Mouse (Mus musculus) left cerebral cortex, adult 9 months (tissue): Measurements from ENCODE around the gene Rcbtb2.

Source experiments
- DNase-seq, 2 experiments: peaks; one replicate each; pipeline ENCODE4 v3.0.0; 2022; ENCODE audit warnings: low spot score in 2 of 2

Gene Rcbtb2

GRCm38 (mm10) chr14:73148125-73148524, 25.3 kb downstream of the Rcbtb2 start:
- no peak for DNase-seq

GRCm38 (mm10) chr14:73161303-73161702, 38.5 kb downstream of the Rcbtb2 start:
- DNase-seq = no peak

- DNase-seq = no peak
Measured at GRCm38 (mm10) chr14:73162192-73162800, 39.5 kb downstream of the Rcbtb2 start.

GRCm38 (mm10) chr14:73163363-73163998, 40.6 kb downstream of the Rcbtb2 start:
- no peak for DNase-seq

- DNase-seq = no peak
Measured at GRCm38 (mm10) chr14:73165136-73165535, 42.3 kb downstream of the Rcbtb2 start.

GRCm38 (mm10) chr14:73168605-73169004, 45.8 kb downstream of the Rcbtb2 start:
- DNase-seq = no peak

GRCm38 (mm10) chr14:73169926-73170844, 47.3 kb downstream of the Rcbtb2 start:
- no peak for DNase-seq

GRCm38 (mm10) chr14:73172196-73173011, 49.6 kb downstream of the Rcbtb2 start:
- DNase-seq = no peak

- no peak for DNase-seq
Measured at GRCm38 (mm10) chr14:73173662-73174061, 50.8 kb downstream of the Rcbtb2 start.

GRCm38 (mm10) chr14:73174091-73174995, 51.5 kb downstream of the Rcbtb2 start:
- DNase-seq = peak in 1 of 2 experiments; percentile 40

GRCm38 (mm10) chr14:73175031-73175430, 52.2 kb downstream of the Rcbtb2 start:
- no peak for DNase-seq

GRCm38 (mm10) chr14:73175814-73176213, 53.0 kb downstream of the Rcbtb2 start:
- no peak for DNase-seq

GRCm38 (mm10) chr14:73176266-73176665, 53.4 kb downstream of the Rcbtb2 start:
- no peak for DNase-seq

- DNase-seq = no peak
Measured at GRCm38 (mm10) chr14:73177961-73178360, 55.1 kb downstream of the Rcbtb2 start.

GRCm38 (mm10) chr14:73179221-73179681, 56.4 kb downstream of the Rcbtb2 start:
- DNase-seq = no peak

GRCm38 (mm10) chr14:73180671-73181070, 57.8 kb downstream of the Rcbtb2 start:
- no peak for DNase-seq

- no peak for DNase-seq
Measured at GRCm38 (mm10) chr14:73181144-73181543, 58.3 kb downstream of the Rcbtb2 start.

GRCm38 (mm10) chr14:73186875-73187274, 64.0 kb downstream of the Rcbtb2 start:
- DNase-seq = no peak

- no peak for DNase-seq
Measured at GRCm38 (mm10) chr14:73199058-73199457, 76.2 kb downstream of the Rcbtb2 start.

- DNase-seq = no peak
Measured at GRCm38 (mm10) chr14:73201447-73201846, 78.6 kb downstream of the Rcbtb2 start.
